Mouse (Mus musculus): ENCODE results near the gene Zfp994. TPM values are rescaled to one million over a fixed set of nuclear protein-coding genes. Genes with fewer than 3 reads are reported as not detected.
A peak's percentile ranks its signal among the peaks of the same experiment; 100 is the strongest.
"Not testable (repeated sequence)": the region's sequence is repeated elsewhere in the genome, so short reads cannot be mapped to it uniquely, and the experiment has no call there.

Zfp994 gene
- polyA plus RNA-seq (2012; rRNA removed) = 0.12 and 0.20 TPM in 2 replicates

GRCm38 (mm10) chr17:22225422-22226012, at the start of gene Zfp994:
Gene Zfp994, minus strand, starts transcription at chr17:22225616.
- peak within 1 kb of the TSS; percentile 80 for H3K27ac ChIP-seq (ENCODE audit: insufficient read depth, low read length)
- WGBS = under 1% methylated on average over 23 of the region's 23 CpGs
- H3K4me3 ChIP-seq (ENCODE audit: extremely low read depth, insufficient read depth, insufficient read length) = peak within 1 kb of the TSS; percentile 74
- not testable (repeated sequence) for H3K4me1 ChIP-seq (ENCODE audit: control insufficient read depth, insufficient read depth, insufficient read length); H3K27me3 ChIP-seq (ENCODE audit: control insufficient read depth, insufficient read depth, low read length); H3K36me3 ChIP-seq (ENCODE audit: control insufficient read depth, insufficient read depth, low read length)
- peak; percentile 88 to 93 for DNase-seq (ENCODE audit: low read depth in 1 of 2, low spot score in 2 of 2)
- TF ChIP-seq POLR2A (IDR thresholded peaks at IDR 0.05; ENCODE audit: low read depth, low read length) = peak; percentile 55

- H3K27ac ChIP-seq (ENCODE audit: insufficient read depth, low read length); H3K4me3 ChIP-seq (ENCODE audit: extremely low read depth, insufficient read depth, insufficient read length); DNase-seq (ENCODE audit: low read depth in 1 of 2, low spot score in 2 of 2); H3K4me1 ChIP-seq (ENCODE audit: control insufficient read depth, insufficient read depth, insufficient read length); H3K27me3 ChIP-seq (ENCODE audit: control insufficient read depth, insufficient read depth, low read length); H3K36me3 ChIP-seq (ENCODE audit: control insufficient read depth, insufficient read depth, low read length): not testable (repeated sequence)
- 64% methylated on average over 19 of the region's 19 CpGs for WGBS
Observed at GRCm38 (mm10) chr17:22230701-22231100, 5.3 kb upstream of the Zfp994 start.

GRCm38 (mm10) chr17:22225015-22225414, 401 bp downstream of the Zfp994 start:
- not testable (repeated sequence) for H3K36me3 ChIP-seq (ENCODE audit: control insufficient read depth, insufficient read depth, low read length); H3K27me3 ChIP-seq (ENCODE audit: control insufficient read depth, insufficient read depth, low read length); H3K4me1 ChIP-seq (ENCODE audit: control insufficient read depth, insufficient read depth, insufficient read length); DNase-seq (ENCODE audit: low read depth in 1 of 2, low spot score in 2 of 2); H3K27ac ChIP-seq (ENCODE audit: insufficient read depth, low read length)
- peak overlapping the region; percentile 74; the same call in 1 of the 2 replicates for H3K4me3 ChIP-seq (ENCODE audit: extremely low read depth, insufficient read depth, insufficient read length)
- 5% methylated on average over 3 of the region's 3 CpGs for WGBS

GRCm38 (mm10) chr17:22165722-22166294, 59.6 kb downstream of the Zfp994 start, which contains the start of gene Zfp947:
Gene Zfp947, minus strand, starts transcription at chr17:22166190.
- DNase-seq (ENCODE audit: low read depth in 1 of 2, low spot score in 2 of 2) = peak in 1 of 2 experiments; percentile 11
- H3K36me3 ChIP-seq (ENCODE audit: control insufficient read depth, insufficient read depth, low read length); H3K4me1 ChIP-seq (ENCODE audit: control insufficient read depth, insufficient read depth, insufficient read length); H3K27me3 ChIP-seq (ENCODE audit: control insufficient read depth, insufficient read depth, low read length): not testable (repeated sequence)
- H3K27ac ChIP-seq (ENCODE audit: insufficient read depth, low read length) = peak within 1 kb of the TSS; percentile 26; the same call in 1 of the 2 replicates
- under 1% methylated on average over 16 of the region's 16 CpGs for WGBS
- peak within 1 kb of the TSS; percentile 51 for H3K4me3 ChIP-seq (ENCODE audit: extremely low read depth, insufficient read depth, insufficient read length)

- H3K27me3 ChIP-seq (ENCODE audit: control insufficient read depth, insufficient read depth, low read length); H3K27ac ChIP-seq (ENCODE audit: insufficient read depth, low read length); H3K36me3 ChIP-seq (ENCODE audit: control insufficient read depth, insufficient read depth, low read length); H3K4me1 ChIP-seq (ENCODE audit: control insufficient read depth, insufficient read depth, insufficient read length); DNase-seq (ENCODE audit: low read depth in 1 of 2, low spot score in 2 of 2): not testable (repeated sequence)
- WGBS = 24% methylated on average over 3 of the region's 3 CpGs
- H3K4me3 ChIP-seq (ENCODE audit: extremely low read depth, insufficient read depth, insufficient read length) = peak overlapping the region; percentile 51; the same call in 1 of the 2 replicates
Observed at GRCm38 (mm10) chr17:22165304-22165703, 60.1 kb downstream of the Zfp994 start.

- H3K4me3 ChIP-seq (ENCODE audit: extremely low read depth, insufficient read depth, insufficient read length); H3K27me3 ChIP-seq (ENCODE audit: control insufficient read depth, insufficient read depth, low read length); DNase-seq (ENCODE audit: low read depth in 1 of 2, low spot score in 2 of 2); H3K36me3 ChIP-seq (ENCODE audit: control insufficient read depth, insufficient read depth, low read length); H3K27ac ChIP-seq (ENCODE audit: insufficient read depth, low read length); H3K4me1 ChIP-seq (ENCODE audit: control insufficient read depth, insufficient read depth, insufficient read length): not testable (repeated sequence)
- 65% methylated on average over 4 of the region's 4 CpGs for WGBS
Observed at GRCm38 (mm10) chr17:22153951-22154350, 71.5 kb downstream of the Zfp994 start.

Other genes with a start within 250 kb of the Zfp994 start
- gene Zfp947, start 59.4 kb downstream of the Zfp994 start, polyA plus RNA-seq (2012; rRNA removed) = 0.04 TPM in 1 of 2 replicates, not detected in the other
- gene CT030661.1, start 89.2 kb upstream of the Zfp994 start, polyA plus RNA-seq (2012; rRNA removed) = 0.36 and 0.37 TPM in 2 replicates
- 1.7 and 2.4 TPM in 2 replicates for gene Zfp944, start 135.8 kb upstream of the Zfp994 start, polyA plus RNA-seq (2012; rRNA removed)
- 0.59 and 0.63 TPM in 2 replicates for gene Zfp758, start 135.8 kb upstream of the Zfp994 start, polyA plus RNA-seq (2012; rRNA removed)
- gene Zfp946, start 198.6 kb upstream of the Zfp994 start, polyA plus RNA-seq (2012; rRNA removed) = 0.70 and 0.91 TPM in 2 replicates

Data from spleen, adult 2 months (tissue).